Mouse (Mus musculus) embryonic facial prominence, embryonic 13.5 days (tissue): ENCODE data around the gene Trit1. TPM values are rescaled to one million over a fixed set of nuclear protein-coding genes. Genes with fewer than 3 reads are reported as not detected.
"Not testable (repeated sequence)": the region's sequence is repeated elsewhere in the genome, so short reads cannot be mapped to it uniquely, and the experiment has no call there.

Source experiments
- ATAC-seq: fragments of 200-750 bp; cut with Nextera tagmentation; 2 replicates; pipeline ENCODE4 v1.8.0; 2017; ENCODE audit warnings: low read depth; ENCODE audit not compliant: insufficient number of reproducible peaks, insufficient read depth, low FRiP score, low TSS enrichment
- H3K27ac ChIP-seq: fragments of 300-500 bp; sonication (generic); 2 replicates; pipeline ENCODE4 v1.5.1; 2015; ENCODE audit warnings: moderate library complexity, mild to moderate bottlenecking, inconsistent platforms
- H3K27me3 ChIP-seq: fragments of 300-500 bp; sonication (generic); 2 replicates; pipeline ENCODE4 v1.6.1; 2015; ENCODE audit warnings: mild to moderate bottlenecking, inconsistent platforms
- H3K36me3 ChIP-seq: fragments of 300-500 bp; sonication (generic); 2 replicates; pipeline ENCODE4 v1.6.1; 2015; ENCODE audit warnings: mild to moderate bottlenecking, inconsistent platforms
- H3K4me1 ChIP-seq: fragments of 300-500 bp; sonication (generic); 2 replicates; pipeline ENCODE4 v1.6.1; 2015; ENCODE audit warnings: inconsistent platforms
- H3K4me2 ChIP-seq: fragments of 300-500 bp; sonication (generic); 2 replicates; pipeline ENCODE4 v1.6.1; 2015; ENCODE audit warnings: moderate library complexity, mild to moderate bottlenecking, inconsistent platforms
- H3K4me3 ChIP-seq: fragments of 300-500 bp; sonication (generic); 2 replicates; pipeline ENCODE4 v1.5.1; 2015; ENCODE audit warnings: mild to moderate bottlenecking, inconsistent platforms
- H3K9ac ChIP-seq: fragments of 300-500 bp; sonication (generic); 2 replicates; pipeline ENCODE4 v1.6.1; 2015; ENCODE audit warnings: mild to moderate bottlenecking, inconsistent platforms
- H3K9me3 ChIP-seq: fragments of 300-500 bp; sonication (generic); 2 replicates; pipeline ENCODE4 v1.6.1; 2016; ENCODE audit warnings: inconsistent platforms
- WGBS: fragments of 180-500 bp; shearing (Covaris S2); methylation state at CpG from one replicate; pipeline ENCODE4 v1.1.7; 2015; ENCODE audit warnings: mixed read lengths; 5-methylcytosine and 5-hydroxymethylcytosine counted together
- polyA plus RNA-seq: library from polyadenylated mRNA; unstranded; fragments of >200 nt; fragmentation: Nextera tagmentation; extraction: Ambion mirVana; gene quantifications from 2 replicates; pipeline ENCODE4 v1.2.1, GENCODE M21; 2015

The Trit1 gene
- polyA plus RNA-seq, 1 experiment from 2014 or later: 19.7 TPM

- no peaks in the 10 kb centered on the region for H3K9me3 ChIP-seq
- H3K4me1 ChIP-seq: peaks cover 46% of the 10 kb centered on the region
- peak overlapping the region; percentile 92 for H3K4me2 ChIP-seq
- peaks cover 21% of the 10 kb centered on the region for H3K36me3 ChIP-seq
- ATAC-seq: no peak
- H3K27ac ChIP-seq: no peak overlapping the region
- 17% methylated on average over 12 of the region's 12 CpGs for WGBS
- 0 out of 2 replicates have a peak overlapping the region, but pooled peaks have one; percentile 52 for H3K9ac ChIP-seq
- H3K4me3 ChIP-seq: peak overlapping the region; percentile 79
- H3K27me3 ChIP-seq: peaks cover 14% of the 10 kb centered on the region; the same call in 1 of the 2 replicates
Measured at GRCm38 (mm10) chr4:122998537-122999262, 17.7 kb upstream of the Trit1 start.

DNA sequence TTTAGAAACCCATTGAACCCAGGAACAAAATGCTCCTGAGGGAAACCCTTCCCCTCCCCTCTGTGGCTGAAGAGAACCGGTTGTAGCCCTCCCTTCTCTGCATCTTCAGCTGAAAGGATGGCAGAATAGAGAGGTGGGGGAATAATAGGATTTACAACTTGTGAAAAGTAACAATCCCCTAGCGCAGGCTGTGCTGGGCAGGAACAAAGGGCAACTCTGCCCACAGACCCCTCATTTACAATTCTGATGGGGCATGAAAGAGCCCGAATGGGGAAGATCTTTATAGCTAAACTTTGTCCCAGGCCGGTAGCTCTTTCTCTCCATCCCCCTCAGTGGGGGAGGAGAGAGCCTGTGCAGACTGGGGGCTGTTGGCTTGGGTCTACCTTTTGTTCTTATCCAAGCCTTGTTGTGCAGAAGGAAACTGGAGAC, 17.1 kb upstream of the Trit1 start:
- Histone ChIP-seq H3K9me3 (no peaks in the 10 kb centered on the region), H3K27ac (no peak overlapping the region)

DNA sequence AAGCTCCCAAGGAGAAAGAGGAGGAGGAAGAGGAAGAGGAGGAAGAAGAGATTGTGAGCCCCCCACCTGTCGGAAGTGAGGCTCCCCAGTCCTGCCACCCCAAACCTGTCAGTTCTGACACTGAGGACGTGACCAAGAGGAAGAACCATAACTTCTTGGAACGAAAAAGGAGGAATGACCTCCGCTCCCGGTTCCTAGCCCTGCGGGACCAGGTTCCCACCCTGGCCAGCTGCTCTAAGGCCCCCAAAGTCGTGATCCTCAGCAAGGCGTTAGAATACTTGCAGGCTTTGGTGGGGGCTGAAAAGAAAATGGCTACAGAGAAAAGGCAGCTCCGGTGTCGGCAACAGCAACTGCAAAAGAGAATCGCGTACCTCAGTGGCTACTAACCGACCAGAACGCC, 16.3 kb upstream of the Trit1 start:
- 68% methylated on average over 14 of the region's 14 CpGs for WGBS
- no peak for ATAC-seq
- no peak overlapping the region for H3K4me2 ChIP-seq
- H3K27ac ChIP-seq: no peak overlapping the region
- H3K4me3 ChIP-seq: no peak overlapping the region
- peaks cover 10% of the 10 kb centered on the region; the same call in 1 of the 2 replicates for H3K27me3 ChIP-seq
- peaks cover 21% of the 10 kb centered on the region for H3K36me3 ChIP-seq
- H3K9ac ChIP-seq: no peak overlapping the region
- no peaks in the 10 kb centered on the region for H3K9me3 ChIP-seq
- peaks cover 47% of the 10 kb centered on the region for H3K4me1 ChIP-seq

More for the DNA sequence above, 17.1 kb upstream of the Trit1 start:
- peak overlapping the region; percentile 79 for H3K4me3 ChIP-seq
- peaks cover 21% of the 10 kb centered on the region for H3K36me3 ChIP-seq
- peak overlapping the region; percentile 92 for H3K4me2 ChIP-seq
- peaks cover 14% of the 10 kb centered on the region; the same call in 1 of the 2 replicates for H3K27me3 ChIP-seq
- 23% methylated on average over 4 of the region's 4 CpGs for WGBS
- no peak for ATAC-seq
- peaks cover 46% of the 10 kb centered on the region for H3K4me1 ChIP-seq
- 0 out of 2 replicates have a peak overlapping the region, but pooled peaks have one; percentile 52 for H3K9ac ChIP-seq

- peaks cover 10% of the 10 kb centered on the region; the same call in 1 of the 2 replicates for H3K27me3 ChIP-seq
Measured at GRCm38 (mm10) chr4:123000617-123001342, 15.6 kb upstream of the Trit1 start.

GRCm38 (mm10) chr4:123005054-123005966, 11.1 kb upstream of the Trit1 start:
- H3K4me3 ChIP-seq: no peak overlapping the region
- no peak overlapping the region for H3K27ac ChIP-seq
- 32% methylated on average over 15 of the region's 15 CpGs for WGBS
- 0 out of 2 replicates have a peak overlapping the region, but pooled peaks have one; percentile 11 for H3K4me2 ChIP-seq
- H3K27me3 ChIP-seq: no peaks in the 10 kb centered on the region
- H3K9ac ChIP-seq: no peak overlapping the region
- H3K36me3 ChIP-seq: peaks cover 17% of the 10 kb centered on the region
- no peak for ATAC-seq
- no peaks in the 10 kb centered on the region for H3K9me3 ChIP-seq
- H3K4me1 ChIP-seq: peaks cover 24% of the 10 kb centered on the region

More at GRCm38 (mm10) chr4:123000617-123001342, 15.6 kb upstream of the Trit1 start:
- Histone ChIP-seq H3K36me3 (peaks cover 21% of the 10 kb centered on the region), H3K9ac (peak overlapping the region; percentile 27; the same call in 1 of the 2 replicates), H3K27ac (no peak overlapping the region), H3K9me3 (no peaks in the 10 kb centered on the region), H3K4me2 (no peak overlapping the region), H3K4me1 (peaks cover 48% of the 10 kb centered on the region), H3K4me3 (no peak overlapping the region)
- WGBS: 56% methylated on average over 17 of the region's 17 CpGs
- no peak for ATAC-seq

- not testable (repeated sequence) for H3K4me3 ChIP-seq, ATAC-seq, H3K9ac ChIP-seq, H3K4me2 ChIP-seq, H3K9me3 ChIP-seq, H3K27me3 ChIP-seq, H3K36me3 ChIP-seq, H3K27ac ChIP-seq
- H3K4me1 ChIP-seq: peaks cover 24% of the 10 kb centered on the region
- WGBS: 87% methylated on average over 4 of the region's 4 CpGs
Measured at GRCm38 (mm10) chr4:123012501-123012900, 3.9 kb upstream of the Trit1 start.

DNA sequence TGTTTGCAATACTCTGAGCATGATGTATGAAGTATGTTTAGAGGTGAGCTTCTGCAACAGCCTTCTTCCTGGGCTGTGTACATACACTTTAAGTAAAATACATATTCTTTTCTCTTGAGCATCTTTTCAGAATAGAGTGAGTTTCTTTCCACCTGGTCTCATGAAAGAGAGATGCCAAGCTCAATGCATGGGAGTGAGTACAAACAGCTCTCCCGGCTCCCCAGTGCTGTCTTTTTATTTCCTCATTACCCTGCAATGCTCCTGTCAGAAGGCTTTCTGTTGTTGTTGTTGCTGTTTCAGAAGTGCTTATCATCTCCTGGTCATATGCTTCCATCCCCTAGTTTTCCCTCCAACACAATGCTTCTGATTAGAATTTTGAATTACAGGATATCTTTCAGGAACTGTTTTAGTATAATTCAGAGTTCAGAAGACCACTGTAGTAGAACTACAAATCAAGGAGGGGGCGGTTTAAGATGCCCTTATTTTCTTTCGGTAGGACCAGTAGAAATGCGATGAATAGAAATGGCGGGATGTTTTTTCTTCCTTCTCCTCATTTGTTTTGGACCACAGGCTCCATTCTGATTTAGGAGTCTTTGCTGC, 3.0 kb upstream of the Trit1 start:
- Histone ChIP-seq H3K4me1 (peaks cover 33% of the 10 kb centered on the region), H3K36me3 (no peaks in the 10 kb centered on the region), H3K9ac (no peak overlapping the region), H3K9me3 (no peaks in the 10 kb centered on the region), H3K27me3 (no peaks in the 10 kb centered on the region), H3K27ac (no peak overlapping the region), H3K4me2 (no peak overlapping the region), H3K4me3 (no peak overlapping the region)
- ATAC-seq: no peak
- WGBS: 55% methylated on average over 5 of the region's 5 CpGs

GRCm38 (mm10) chr4:123013949-123014406, 2.4 kb upstream of the Trit1 start:
- no peaks in the 10 kb centered on the region for H3K27me3 ChIP-seq
- H3K4me1 ChIP-seq: peaks cover 36% of the 10 kb centered on the region
- no peak overlapping the region for H3K27ac ChIP-seq
- H3K9ac ChIP-seq: no peak overlapping the region
- H3K4me2 ChIP-seq: no peak overlapping the region
- no peak overlapping the region for H3K4me3 ChIP-seq
- no peaks in the 10 kb centered on the region for H3K9me3 ChIP-seq
- H3K36me3 ChIP-seq: no peaks in the 10 kb centered on the region
- 35% methylated on average over 3 of the region's 3 CpGs for WGBS
- no peak for ATAC-seq

DNA sequence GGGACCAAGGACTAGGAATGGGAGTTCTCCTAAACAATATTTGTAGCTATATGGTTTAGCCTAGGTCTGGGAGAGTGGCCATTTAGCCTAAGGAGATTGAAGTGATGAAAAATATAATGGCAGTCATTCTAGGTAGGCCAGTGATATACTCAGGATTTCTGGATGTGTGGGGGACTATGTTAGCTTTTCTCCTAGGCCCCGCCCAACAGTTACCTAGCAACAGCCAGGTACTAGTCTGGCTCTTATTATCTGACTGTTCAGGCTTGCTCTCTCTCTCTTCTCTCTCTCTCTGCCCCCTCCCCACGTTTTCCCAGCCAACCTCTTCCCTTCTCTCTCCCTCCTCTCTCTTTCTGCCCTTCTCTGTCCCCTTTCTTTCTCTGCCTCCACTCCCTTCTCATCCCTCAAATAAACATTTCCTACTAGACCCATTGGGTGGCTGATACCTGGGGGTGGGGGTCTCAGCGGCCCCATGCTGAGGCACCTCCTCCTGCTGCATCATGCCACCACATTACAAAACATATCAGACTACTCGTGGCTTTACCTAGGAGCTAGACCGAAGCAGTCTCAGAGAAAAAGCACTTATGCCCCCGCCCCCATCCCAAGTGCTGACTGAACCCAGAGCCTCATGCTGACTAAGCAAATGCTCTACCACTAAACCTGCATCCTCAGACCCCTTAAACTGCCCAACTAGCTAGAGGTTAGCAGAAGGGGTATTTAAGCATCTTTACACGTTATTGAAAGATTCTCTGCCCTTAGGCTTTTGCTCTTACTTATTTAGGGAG, 1.7 kb upstream of the Trit1 start:
- no peak overlapping the region for H3K4me3 ChIP-seq
- H3K27me3 ChIP-seq: no peaks in the 10 kb centered on the region
- no peak overlapping the region for H3K27ac ChIP-seq
- no peak for ATAC-seq
- peaks cover 40% of the 10 kb centered on the region for H3K4me1 ChIP-seq
- no peak overlapping the region for H3K4me2 ChIP-seq
- H3K36me3 ChIP-seq: peaks cover 1% of the 10 kb centered on the region
- no peaks in the 10 kb centered on the region for H3K9me3 ChIP-seq
- no peak overlapping the region for H3K9ac ChIP-seq
- 32% methylated on average over 7 of the region's 7 CpGs for WGBS

DNA sequence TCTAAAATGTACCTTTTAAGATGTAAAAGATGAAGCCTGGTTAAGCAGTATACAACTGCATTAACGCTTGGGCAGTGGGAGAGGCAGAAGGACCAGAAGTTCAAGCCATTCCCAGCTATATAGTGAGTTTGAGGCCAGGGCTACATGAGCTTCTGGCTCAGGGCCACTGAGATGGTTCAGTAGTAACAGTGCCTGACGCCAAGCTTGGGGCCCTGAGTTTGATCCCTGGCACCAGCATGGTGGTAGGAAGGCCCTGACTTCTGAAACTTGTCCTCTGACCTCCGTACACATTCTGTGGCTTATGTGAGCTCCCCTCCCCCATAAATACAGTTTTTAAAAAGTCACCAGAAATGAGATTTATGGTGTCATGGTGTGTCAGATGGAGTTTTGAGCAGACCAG, 5.2 kb downstream of the Trit1 start:
- Histone ChIP-seq H3K27ac (no peak overlapping the region), H3K9ac (no peak overlapping the region), H3K36me3 (peaks cover 35% of the 10 kb centered on the region), H3K9me3 (0 out of 2 replicates have a peak, but pooled peaks cover 2% of the 10 kb centered on the region), H3K27me3 (no peaks in the 10 kb centered on the region), H3K4me2 (no peak overlapping the region), H3K4me1 (peaks cover 19% of the 10 kb centered on the region), H3K4me3 (no peak overlapping the region)
- no peak for ATAC-seq
- WGBS: 88% methylated on average over 3 of the region's 3 CpGs
